Mouse (Mus musculus) C2C12 (cell line): ENCODE results near the gene Epx. TPM values are rescaled to one million over a fixed set of nuclear protein-coding genes. Genes with fewer than 3 reads are reported as not detected.
A peak's percentile ranks its signal among the peaks of the same experiment; 100 is the strongest.

Source experiments
- H3K27me3 ChIP-seq: one replicate; pipeline ENCODE4 v1.6.1; 2011; ENCODE audit not compliant: control insufficient read depth, insufficient read depth, insufficient read length
- H3K36me3 ChIP-seq: one replicate; pipeline ENCODE4 v1.6.1; 2011; ENCODE audit not compliant: control insufficient read depth, insufficient read depth
- H3K4me3 ChIP-seq: one replicate; pipeline ENCODE4 v1.5.1; 2011; ENCODE audit warnings: mild to moderate bottlenecking, control low read depth; ENCODE audit not compliant: poor library complexity, insufficient read depth, severe bottlenecking
- H3K79me2 ChIP-seq: one replicate; pipeline ENCODE4 v1.6.1; 2011; ENCODE audit not compliant: control insufficient read depth, insufficient read depth
- H3K79me3 ChIP-seq: one replicate; pipeline ENCODE4 v1.6.1; 2011; ENCODE audit warnings: low read depth, control low read depth
- H3ac ChIP-seq: one replicate; pipeline ENCODE3; 2011; ENCODE audit warnings: low read depth; ENCODE audit not compliant: control insufficient read depth, insufficient read length
- CEBPB ChIP-seq: IDR thresholded peaks from one replicate; pipeline ENCODE4 v1.6.1; 2011; ENCODE audit warnings: low read depth, mild to moderate bottlenecking, control low read depth, moderate library complexity
- CTCF ChIP-seq: IDR thresholded peaks from one replicate; pipeline ENCODE4 v1.5.1; 2011; ENCODE audit not compliant: control insufficient read depth, insufficient read depth, insufficient read length
- FOSL1 ChIP-seq: IDR thresholded peaks from one replicate; pipeline ENCODE4 v1.8.0; 2011; ENCODE audit warnings: mild to moderate bottlenecking, low read length; ENCODE audit not compliant: poor library complexity, insufficient read depth, severe bottlenecking
- MAX ChIP-seq: IDR thresholded peaks from one replicate; pipeline ENCODE4 v1.6.1; 2011; ENCODE audit warnings: mild to moderate bottlenecking, control low read depth
- MYOD1 ChIP-seq: IDR thresholded peaks from one replicate; pipeline ENCODE4 v1.6.1; 2011; ENCODE audit warnings: low read depth; ENCODE audit not compliant: control insufficient read depth, insufficient read length
- MYOG ChIP-seq: IDR thresholded peaks from one replicate; pipeline ENCODE4 v1.6.1; 2011; ENCODE audit not compliant: control insufficient read depth, insufficient read length; ENCODE audit errors: extremely low read depth
- USF1 ChIP-seq: IDR thresholded peaks from one replicate; pipeline ENCODE4 v1.6.1; 2011; ENCODE audit warnings: low read depth, mild to moderate bottlenecking, control low read depth, moderate library complexity
- polyA plus RNA-seq: library from polyadenylated mRNA; unstranded; fragments of >200 nt; fragmentation: generic; extraction: Trizol; gene quantifications from one replicate; pipeline ENCODE4 v1.2.1, GENCODE M21; 2012; ENCODE audit warnings: missing spikeins

Gene Epx
- polyA plus RNA-seq, 1 experiment, result not detected

GRCm38 (mm10) chr11:87853597-87853954, 21.8 kb downstream of the Epx start:
- Histone ChIP-seq H3K79me2 (no peaks in the 10 kb centered on the region), H3K4me3 (peak overlapping the region; percentile 39), H3K79me3 (no peaks in the 10 kb centered on the region), H3K36me3 (no peaks in the 10 kb centered on the region), H3ac (peak overlapping the region; percentile 33), H3K27me3 (no peaks in the 10 kb centered on the region)
- TF ChIP-seq FOSL1, result no peak
- no peak for TF ChIP-seq MYOG
- TF ChIP-seq CTCF, result no peak
- no peak for TF ChIP-seq MAX
- TF ChIP-seq USF1, result no peak
- no peak for TF ChIP-seq MYOD1
- TF ChIP-seq CEBPB, result no peak

GRCm38 (mm10) chr11:87852690-87853596, 22.4 kb downstream of the Epx start, which contains the start of gene Mks1:
Gene Mks1 (plus strand): TSS chr11:87853215.
- Histone ChIP-seq H3K4me3 (peak within 1 kb of the TSS; percentile 39), H3K79me3 (no peaks in the 10 kb centered on the region), H3K79me2 (no peaks in the 10 kb centered on the region), H3K27me3 (no peaks in the 10 kb centered on the region), H3K36me3 (no peaks in the 10 kb centered on the region), H3ac (peak within 1 kb of the TSS; percentile 33)
- TF ChIP-seq USF1, result no peak
- no peak for TF ChIP-seq MYOG
- TF ChIP-seq FOSL1, result no peak
- TF ChIP-seq MYOD1, result peak; percentile 73
- TF ChIP-seq CTCF, result no peak
- TF ChIP-seq MAX, result peak; percentile 90
- no peak for TF ChIP-seq CEBPB

GRCm38 (mm10) chr11:87847884-87848283, 27.5 kb downstream of the Epx start:
- TF ChIP-seq CEBPB, result no peak
- no peak for TF ChIP-seq CTCF
- no peak for TF ChIP-seq USF1
- TF ChIP-seq MAX, result no peak
- no peak for TF ChIP-seq MYOD1
- TF ChIP-seq MYOG, result no peak
- no peaks in the 10 kb centered on the region for H3K79me2 ChIP-seq
- H3ac ChIP-seq, result no peak overlapping the region
- H3K27me3 ChIP-seq, result peaks cover 6% of the 10 kb centered on the region
- no peaks in the 10 kb centered on the region for H3K36me3 ChIP-seq
- no peak overlapping the region for H3K4me3 ChIP-seq
- H3K79me3 ChIP-seq, result no peaks in the 10 kb centered on the region

GRCm38 (mm10) chr11:87846968-87847600, 28.3 kb downstream of the Epx start:
- Histone ChIP-seq H3K4me3 (no peak overlapping the region), H3K36me3 (no peaks in the 10 kb centered on the region), H3K27me3 (peaks cover 6% of the 10 kb centered on the region), H3K79me2 (no peaks in the 10 kb centered on the region), H3ac (no peak overlapping the region), H3K79me3 (no peaks in the 10 kb centered on the region)
- TF ChIP-seq MYOG, result no peak
- TF ChIP-seq MYOD1, result no peak
- TF ChIP-seq CEBPB, result no peak
- TF ChIP-seq FOSL1, result no peak
- TF ChIP-seq CTCF, result no peak
- TF ChIP-seq MAX, result no peak
- no peak for TF ChIP-seq USF1

- TF ChIP-seq MYOG, result no peak
- TF ChIP-seq USF1, result no peak
- no peak for TF ChIP-seq MAX
- no peak for TF ChIP-seq MYOD1
- no peak for TF ChIP-seq FOSL1
- no peak for TF ChIP-seq CEBPB
- TF ChIP-seq CTCF, result no peak
- Histone ChIP-seq H3K27me3 (peaks cover 24% of the 10 kb centered on the region), H3K79me3 (no peaks in the 10 kb centered on the region), H3ac (no peak overlapping the region), H3K36me3 (no peaks in the 10 kb centered on the region), H3K4me3 (no peak overlapping the region), H3K79me2 (no peaks in the 10 kb centered on the region)
Measured at GRCm38 (mm10) chr11:87841436-87841835, 33.9 kb downstream of the Epx start.
